Mouse (Mus musculus) C2C12 (cell line): ENCODE measurements around the gene Gsg1.

ENCODE experiments used
- CEBPB ChIP-seq: IDR thresholded peaks from one replicate; pipeline ENCODE4 v1.6.1; 2011; ENCODE audit warnings: low read depth, mild to moderate bottlenecking, control low read depth, moderate library complexity
- CTCF ChIP-seq: IDR thresholded peaks from one replicate; pipeline ENCODE4 v1.5.1; 2011; ENCODE audit not compliant: control insufficient read depth, insufficient read depth, insufficient read length
- FOSL1 ChIP-seq: IDR thresholded peaks from one replicate; pipeline ENCODE4 v1.8.0; 2011; ENCODE audit warnings: mild to moderate bottlenecking, low read length; ENCODE audit not compliant: poor library complexity, insufficient read depth, severe bottlenecking
- MAX ChIP-seq: IDR thresholded peaks from one replicate; pipeline ENCODE4 v1.6.1; 2011; ENCODE audit warnings: mild to moderate bottlenecking, control low read depth
- MYOG ChIP-seq: IDR thresholded peaks from one replicate; pipeline ENCODE4 v1.6.1; 2011; ENCODE audit not compliant: control insufficient read depth, insufficient read length; ENCODE audit errors: extremely low read depth

GRCm38 (mm10) chr6:135296267-135296666 lies 42.1 kb upstream of the Gsg1 start:
- TF ChIP-seq CTCF (no peak), MAX (no peak), CEBPB (no peak), MYOG (no peak), FOSL1 (no peak)
